Mouse (Mus musculus) thymus, adult 2 months (tissue): ENCODE measurements around the gene Tpst2. TPM values are rescaled to one million over a fixed set of nuclear protein-coding genes. Genes with fewer than 3 reads are reported as not detected.
A peak's percentile ranks its signal among the peaks of the same experiment; 100 is the strongest.
"Not testable (repeated sequence)": the region's sequence is repeated elsewhere in the genome, so short reads cannot be mapped to it uniquely, and the experiment has no call there.

Source experiments
- DNase-seq: peaks from one replicate; pipeline ENCODE4 v3.0.0; 2021
- H3K27ac ChIP-seq: fragments of 200-500 bp; 2 replicates; pipeline ENCODE4 v1.5.1; 2012; ENCODE audit warnings: low read length, control low read depth; ENCODE audit not compliant: control insufficient read depth, insufficient read depth
- H3K27me3 ChIP-seq: fragments of 200-500 bp; 2 replicates; pipeline ENCODE4 v1.6.1; 2012; ENCODE audit warnings: mild to moderate bottlenecking, low read length, moderate library complexity, mixed read lengths; ENCODE audit not compliant: control insufficient read depth, insufficient read depth
- H3K36me3 ChIP-seq: fragments of 200-500 bp; 2 replicates; pipeline ENCODE4 v1.6.1; 2012; ENCODE audit warnings: mild to moderate bottlenecking, low read length, moderate library complexity; ENCODE audit not compliant: control insufficient read depth, insufficient read depth
- H3K4me1 ChIP-seq: fragments of 200-500 bp; replicated peaks from 2 replicates; pipeline ENCODE4 v1.6.1; 2012; ENCODE audit warnings: low read length; ENCODE audit not compliant: control insufficient read depth, insufficient read depth
- H3K4me3 ChIP-seq: fragments of 200-500 bp; 2 replicates; pipeline ENCODE4 v1.5.1; 2012; ENCODE audit warnings: mild to moderate bottlenecking, low read length, control low read depth, moderate library complexity; ENCODE audit not compliant: control insufficient read depth, insufficient read depth
- CTCF ChIP-seq: fragments of 200-500 bp; IDR thresholded peaks from 2 replicates; pipeline ENCODE4 v1.5.1; 2012; ENCODE audit warnings: mild to moderate bottlenecking, control low read depth, low read length, moderate library complexity, borderline replicate concordance; ENCODE audit not compliant: control insufficient read depth, poor library complexity, insufficient read depth; ENCODE audit errors: extremely low read depth
- POLR2A ChIP-seq: fragments of 200-500 bp; IDR thresholded peaks from 2 replicates; pipeline ENCODE4 v1.6.1; 2012; ENCODE audit warnings: mild to moderate bottlenecking, low read length, control low read depth, moderate library complexity; ENCODE audit not compliant: control insufficient read depth, poor library complexity, insufficient read depth; ENCODE audit errors: extremely low read depth
- WGBS: fragments of 180-500 bp; shearing (Covaris S2); methylation state at CpG from one replicate; pipeline ENCODE4 v1.1.7; 2018; 5-methylcytosine and 5-hydroxymethylcytosine counted together
- polyA plus RNA-seq: library from polyadenylated mRNA; depleted of rRNA; stranded (reverse); fragments of >200 nt; gene quantifications from 2 replicates; pipeline ENCODE4 v1.2.3, GENCODE M21; 2012

Gene Tpst2
- polyA plus RNA-seq, 1 experiment, result 63.5 TPM

- peaks cover 5% of the 10 kb centered on the region; the same call in 1 of the 2 replicates for H3K4me1 ChIP-seq
- H3K4me3 ChIP-seq, result no peak overlapping the region
- no peak overlapping the region for H3K27ac ChIP-seq
- DNase-seq, result no peak
- H3K27me3 ChIP-seq, result no peaks in the 10 kb centered on the region
- 25% methylated on average over 5 of the region's 5 CpGs for WGBS
- H3K36me3 ChIP-seq, result peaks cover 6% of the 10 kb centered on the region
- TF ChIP-seq POLR2A (no peak), CTCF (no peak)
Observed at GRCm38 (mm10) chr5:112317328-112317727, 40.8 kb downstream of the Tpst2 start.

- H3K4me1 ChIP-seq, DNase-seq, H3K27ac ChIP-seq, H3K27me3 ChIP-seq, H3K36me3 ChIP-seq, H3K4me3 ChIP-seq: not testable (repeated sequence)
- 83% methylated on average over 2 of the region's 2 CpGs for WGBS
Observed at GRCm38 (mm10) chr5:112319343-112319742, 42.9 kb downstream of the Tpst2 start.

DNA sequence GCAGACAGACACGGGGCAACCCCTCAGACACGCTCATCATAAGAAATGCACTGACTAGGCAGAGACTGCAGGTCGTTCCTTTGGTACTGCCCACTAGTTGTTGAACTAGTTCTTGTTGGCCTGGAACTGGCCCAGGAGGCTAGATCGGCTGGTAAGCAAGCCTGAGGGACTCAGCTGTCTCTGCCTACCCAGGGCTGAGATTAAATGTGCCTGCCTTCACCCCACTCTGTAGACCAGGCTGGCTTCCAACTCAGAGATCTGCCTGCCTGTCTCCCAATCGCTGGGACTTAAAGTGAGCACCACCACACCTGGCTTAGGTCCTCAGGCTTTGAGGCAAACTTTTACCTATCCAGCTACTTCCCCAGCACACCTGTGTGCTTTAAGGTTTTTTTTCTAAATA is 43.9 kb downstream of the Tpst2 start:
- H3K27me3 ChIP-seq, result no peaks in the 10 kb centered on the region
- H3K27ac ChIP-seq, result no peak overlapping the region
- H3K4me1 ChIP-seq, result peaks cover 5% of the 10 kb centered on the region; the same call in 1 of the 2 replicates
- H3K36me3 ChIP-seq, result peaks cover under 1% of the 10 kb centered on the region
- H3K4me3 ChIP-seq, result no peak overlapping the region
- TF ChIP-seq POLR2A, result no peak
- TF ChIP-seq CTCF, result no peak
- no peak for DNase-seq
- 92% methylated on average over 5 of the region's 5 CpGs for WGBS

- no peak for DNase-seq
- TF ChIP-seq POLR2A (no peak), CTCF (no peak)
- 84% methylated on average over 6 of the region's 6 CpGs for WGBS
- peaks cover 9% of the 10 kb centered on the region; the same call in 1 of the 2 replicates for H3K4me1 ChIP-seq
- H3K27me3 ChIP-seq, result no peaks in the 10 kb centered on the region
- no peak overlapping the region for H3K4me3 ChIP-seq
- H3K27ac ChIP-seq, result no peak overlapping the region
- H3K36me3 ChIP-seq, result no peaks in the 10 kb centered on the region
Observed at GRCm38 (mm10) chr5:112320936-112321335, 44.4 kb downstream of the Tpst2 start.

DNA sequence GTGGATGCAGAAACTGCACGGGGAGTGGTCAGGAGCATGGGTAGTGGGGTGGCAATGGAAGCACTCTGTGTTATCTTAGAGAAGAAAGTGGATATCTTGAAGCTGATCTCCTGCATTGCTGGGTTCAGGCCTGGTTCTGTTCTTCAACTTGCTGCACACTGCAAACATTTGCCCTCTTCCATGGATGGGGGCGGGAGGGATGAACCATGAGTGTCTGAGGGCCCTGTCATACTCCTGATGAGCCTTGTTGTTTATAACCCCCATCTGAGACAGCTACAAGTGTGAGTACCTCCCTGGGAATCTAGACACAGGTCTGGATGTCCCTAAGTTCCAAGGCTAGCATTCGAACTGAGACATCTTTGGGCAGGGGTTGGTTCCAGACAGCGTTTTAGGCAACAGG is 44.9 kb downstream of the Tpst2 start:
- no peak overlapping the region for H3K4me3 ChIP-seq
- TF ChIP-seq CTCF, result no peak
- no peak for TF ChIP-seq POLR2A
- no peak for DNase-seq
- no peak overlapping the region for H3K27ac ChIP-seq
- H3K4me1 ChIP-seq, result peaks cover 9% of the 10 kb centered on the region; the same call in 1 of the 2 replicates
- H3K27me3 ChIP-seq, result no peaks in the 10 kb centered on the region
- WGBS, result 92% methylated on average over 4 of the region's 4 CpGs
- H3K36me3 ChIP-seq, result no peaks in the 10 kb centered on the region

DNA sequence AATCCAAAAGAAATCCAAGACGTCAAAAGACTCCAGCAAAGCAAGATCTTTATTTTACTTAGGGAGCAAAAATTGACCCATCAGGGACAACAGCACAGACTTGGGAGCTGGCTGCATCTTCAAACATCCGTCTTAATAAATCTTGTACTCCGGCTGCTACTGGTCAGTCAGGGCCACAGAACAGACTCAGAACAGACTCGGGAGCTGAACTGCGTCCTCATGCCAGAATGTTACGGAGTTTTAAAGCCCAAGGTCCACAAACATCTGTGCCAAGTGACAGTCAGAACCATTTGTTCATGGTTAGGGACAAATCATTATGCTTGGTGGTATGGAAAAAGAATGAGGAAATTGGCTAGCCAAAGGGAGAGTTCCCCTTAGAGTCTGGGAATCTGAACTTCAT is 46.8 kb downstream of the Tpst2 start:
- Histone ChIP-seq H3K27me3 (no peaks in the 10 kb centered on the region), H3K27ac (no peak overlapping the region), H3K36me3 (no peaks in the 10 kb centered on the region), H3K4me3 (no peak overlapping the region), H3K4me1 (peaks cover 11% of the 10 kb centered on the region; the same call in 1 of the 2 replicates)
- no peak for TF ChIP-seq POLR2A
- TF ChIP-seq CTCF, result no peak
- DNase-seq, result no peak
- WGBS, result 97% methylated on average over 6 of the region's 6 CpGs

DNA sequence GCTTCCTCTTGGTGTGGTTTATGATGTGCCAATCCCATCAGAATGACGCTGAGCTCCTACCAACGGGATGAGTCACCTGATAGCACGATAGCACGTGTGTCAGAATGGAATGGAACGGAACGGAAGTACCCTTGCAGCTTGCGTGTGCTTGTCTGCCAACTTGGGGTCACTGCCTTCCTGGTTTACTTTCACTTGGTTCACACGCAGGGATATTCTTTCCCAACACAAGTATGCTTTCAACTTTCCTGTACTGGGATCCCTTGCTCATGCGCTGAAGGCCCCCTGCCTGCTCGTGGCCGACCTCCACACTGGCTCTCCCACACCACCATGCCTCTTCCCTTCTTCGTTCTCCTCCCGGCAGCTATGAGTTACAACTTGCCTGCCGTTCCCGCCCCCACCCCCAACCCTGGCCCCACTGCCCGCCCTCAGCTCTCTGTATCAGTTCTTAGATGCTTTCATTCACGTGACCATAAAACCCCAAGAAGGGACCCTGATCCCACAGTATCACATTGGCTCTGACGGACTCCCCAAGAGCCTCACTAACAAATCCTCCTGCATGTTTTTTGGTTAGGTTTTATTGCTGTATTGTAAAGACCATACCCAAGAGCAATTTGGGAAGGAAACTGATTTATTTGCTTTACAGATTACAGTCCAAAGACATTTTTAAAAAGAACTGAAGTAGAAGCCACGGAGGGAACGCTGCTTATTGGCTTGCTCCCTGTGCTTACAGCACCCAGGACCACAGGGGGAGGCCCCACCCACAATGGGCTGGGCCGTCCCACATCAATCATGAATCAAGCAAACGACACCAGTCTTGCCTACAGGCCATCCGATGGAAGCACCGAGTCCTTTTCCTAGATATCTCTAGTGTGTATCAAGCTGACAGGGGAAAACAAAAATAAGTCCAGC is 48.4 kb downstream of the Tpst2 start:
- no peak for TF ChIP-seq POLR2A
- TF ChIP-seq CTCF, result no peak
- Histone ChIP-seq H3K4me3 (peak overlapping the region; percentile 66), H3K36me3 (peaks cover 7% of the 10 kb centered on the region), H3K27me3 (no peaks in the 10 kb centered on the region), H3K4me1 (peaks cover 11% of the 10 kb centered on the region; the same call in 1 of the 2 replicates), H3K27ac (peak overlapping the region; percentile 58; the same call in 1 of the 2 replicates)
- WGBS, result 2% methylated on average over 24 of the region's 24 CpGs
- peak; percentile 52 for DNase-seq
